Mouse (Mus musculus): ENCODE measurements around the gene Mettl1.
"Not testable (repeated sequence)": the region's sequence is repeated elsewhere in the genome, so short reads cannot be mapped to it uniquely, and the experiment has no call there.

- TF ChIP-seq POLR2A, CTCF (IDR thresholded peaks at IDR 0.05; ENCODE audit: extremely low read depth, insufficient read depth, low read length): not testable (repeated sequence)
Measured at GRCm38 (mm10) chr10:127072270-127072669, 31.1 kb downstream of the Mettl1 start.

Data from cortical plate, adult 2 months (tissue).